ENCODE assay signal across 9 mouse cellular contexts in the genomic region with DNA sequence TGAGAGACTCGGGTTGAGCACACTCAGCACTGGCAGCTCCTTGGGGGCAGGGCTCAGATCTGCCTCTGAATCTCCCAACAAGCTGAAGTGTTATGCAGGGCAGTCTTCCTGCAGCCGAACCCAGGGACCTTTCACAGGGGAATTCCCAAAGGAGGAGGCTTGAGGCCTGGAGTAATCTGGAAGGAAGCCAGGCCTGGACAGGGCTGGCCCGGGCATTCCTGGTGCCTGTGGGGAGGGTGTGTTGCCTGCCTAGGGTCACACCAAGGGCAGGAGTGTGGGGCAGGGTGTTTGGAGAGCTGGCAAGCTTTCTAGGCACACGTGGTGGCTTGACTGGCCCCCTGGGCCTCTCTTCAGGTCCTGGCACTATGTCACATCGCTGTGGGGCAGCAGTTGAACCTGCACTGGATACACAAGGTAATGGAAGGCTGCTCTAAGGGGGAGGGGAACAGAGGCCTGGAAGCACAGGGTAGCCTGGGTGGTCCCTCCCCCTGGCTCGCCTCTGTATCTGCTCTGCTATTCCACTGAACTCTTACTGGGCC. TPM values are rescaled to one million over a fixed set of nuclear protein-coding genes. Genes with fewer than 3 reads are reported as not detected.
DNase-seq lines count a peak whose midpoint lies in the region; ATAC-seq and TF ChIP-seq lines count a peak whose summit lies in the region.
"Had no signal": no experiment of that assay in that cellular context is flagged by ENCODE, and none has a peak within 500 bp of the region (broad histone marks: within the 10 kb centered on the region; RNA-seq: fewer than 3 reads in every experiment).

No protein-coding gene starts in this region.

- intact Hi-C loops in left cerebral cortex, adult 2 months (cut with DNase I): no loop called here

- peaks cover 26% of the 10 kb centered on the region for H3K4me1 ChIP-seq in forebrain, embryonic 12.5 days
- peaks cover 2% of the 10 kb centered on the region; the same call in 1 of the 2 replicates for H3K4me1 ChIP-seq in forebrain, embryonic 11.5 days (replicated peaks; ENCODE audit: control insufficient read depth, insufficient read depth, low read length)
- no peaks in the 10 kb centered on the region for H3K4me1 ChIP-seq in hindbrain, postnatal 0 days (ENCODE audit: insufficient read depth, low read length)
- H3K4me1 ChIP-seq in liver, embryonic 16.5 days (ENCODE audit: control insufficient read depth, low read depth, low read length): no peaks in the 10 kb centered on the region

- H3K9me3 ChIP-seq in forebrain, embryonic 12.5 days: no peaks in the 10 kb centered on the region
- H3K9me3 ChIP-seq in forebrain, embryonic 11.5 days (ENCODE audit: control insufficient read depth, low read length): no peaks in the 10 kb centered on the region
- H3K9me3 ChIP-seq in hindbrain, postnatal 0 days (ENCODE audit: low read length): no peaks in the 10 kb centered on the region
- no peaks in the 10 kb centered on the region for H3K9me3 ChIP-seq in liver, embryonic 16.5 days (replicated peaks; ENCODE audit: control insufficient read depth, low read length)

- 0 out of 2 replicates have a peak overlapping the region, but pooled peaks have one; percentile 17 for H3K9ac ChIP-seq in forebrain, embryonic 12.5 days
- H3K9ac ChIP-seq in forebrain, embryonic 11.5 days (ENCODE audit: low read length): no peak overlapping the region; the same call in 1 of the 2 replicates
- H3K9ac ChIP-seq in hindbrain, postnatal 0 days (replicated peaks; ENCODE audit: low read length): no peak overlapping the region
- H3K9ac ChIP-seq in liver, embryonic 16.5 days (ENCODE audit: low read depth, low read length): no peak overlapping the region

- no peak; the same call in 1 of the 2 replicates for ATAC-seq in forebrain, embryonic 12.5 days (ENCODE audit: low FRiP score)
- ATAC-seq in forebrain, embryonic 11.5 days (replicated peaks; ENCODE audit: low FRiP score): no peak
- ATAC-seq in hindbrain, postnatal 0 days: no peak
- peak; percentile 39; the same call in 1 of the 2 replicates for ATAC-seq in liver, embryonic 16.5 days (ENCODE audit: low read depth)

- H3K4me2 ChIP-seq in forebrain, embryonic 12.5 days: no peak overlapping the region
- H3K4me2 ChIP-seq in forebrain, embryonic 11.5 days (ENCODE audit: low read depth, low read length, severe bottlenecking): no peak overlapping the region
- H3K4me2 ChIP-seq in hindbrain, postnatal 0 days (ENCODE audit: low read depth, low read length): no peak overlapping the region
- H3K4me2 ChIP-seq in liver, embryonic 16.5 days (ENCODE audit: low read depth, low read length): no peak overlapping the region

- no peak overlapping the region for H3K27ac ChIP-seq in forebrain, embryonic 12.5 days
- no peak overlapping the region for H3K27ac ChIP-seq in forebrain, embryonic 11.5 days (ENCODE audit: low read depth, low read length)
- no peak overlapping the region for H3K27ac ChIP-seq in hindbrain, postnatal 0 days
- H3K27ac ChIP-seq in liver, embryonic 16.5 days (ENCODE audit: low read length): no peak overlapping the region
- no peak overlapping the region for H3K27ac ChIP-seq in left cerebral cortex, adult 2 months

- no peak for TF ChIP-seq CTCF in hindbrain, postnatal 0 days (IDR thresholded peaks at IDR 0.05; ENCODE audit: low read depth)
- TF ChIP-seq CTCF in left cerebral cortex, adult 2 months (IDR thresholded peaks at IDR 0.05): no peak

- H3K4me3 ChIP-seq in forebrain, embryonic 12.5 days (replicated peaks): no peak overlapping the region
- H3K4me3 ChIP-seq in forebrain, embryonic 11.5 days (ENCODE audit: low read depth, low read length): no peak overlapping the region
- H3K4me3 ChIP-seq in hindbrain, postnatal 0 days (ENCODE audit: low read length): no peak overlapping the region
- no peak overlapping the region for H3K4me3 ChIP-seq in liver, embryonic 16.5 days (ENCODE audit: low read depth, low read length)
- no peak overlapping the region for H3K4me3 ChIP-seq in left cerebral cortex, adult 2 months

- no peak for DNase-seq in forebrain, embryonic 11.5 days (ENCODE audit: low spot score)
- peak; percentile 37 for DNase-seq in gastrocnemius, postnatal 10 days
- peak; percentile 41 for DNase-seq in hindbrain, postnatal 0 days (ENCODE audit: low spot score)
- DNase-seq in urinary bladder, adult 2 months (ENCODE audit: low spot score): peak; percentile 41
- no peak for DNase-seq in right cerebral cortex, adult 18-20 months
- no peak for DNase-seq in left cerebral cortex, adult 2 months (ENCODE audit: extremely low spot score in 1 of 2, low spot score in 2 of 2)

- H3K36me3 ChIP-seq in forebrain, embryonic 12.5 days (replicated peaks): 0 out of 2 replicates have a peak, but pooled peaks cover 10% of the 10 kb centered on the region
- H3K36me3 ChIP-seq in forebrain, embryonic 11.5 days (ENCODE audit: control insufficient read depth, insufficient read depth, low read length): no peaks in the 10 kb centered on the region
- no peaks in the 10 kb centered on the region for H3K36me3 ChIP-seq in hindbrain, postnatal 0 days (ENCODE audit: insufficient read depth, low read length)
- H3K36me3 ChIP-seq in liver, embryonic 16.5 days (ENCODE audit: control insufficient read depth, insufficient read depth): no peaks in the 10 kb centered on the region

- no peaks in the 10 kb centered on the region for H3K27me3 ChIP-seq in forebrain, embryonic 12.5 days
- H3K27me3 ChIP-seq in forebrain, embryonic 11.5 days (ENCODE audit: control insufficient read depth, insufficient read depth, low read length): no peaks in the 10 kb centered on the region
- no peaks in the 10 kb centered on the region for H3K27me3 ChIP-seq in hindbrain, postnatal 0 days (ENCODE audit: insufficient read depth, low read length)
- no peaks in the 10 kb centered on the region for H3K27me3 ChIP-seq in liver, embryonic 16.5 days (ENCODE audit: control insufficient read depth, insufficient read depth, low read depth, low read length)

- 35% methylated on average over 6 of the region's 6 CpGs for WGBS in forebrain, embryonic 12.5 days
- WGBS in forebrain, embryonic 11.5 days: 33% methylated on average over 6 of the region's 6 CpGs
- WGBS in hindbrain, postnatal 0 days: 13% methylated on average over 6 of the region's 6 CpGs
- 42% methylated on average over 6 of the region's 6 CpGs for WGBS in liver, embryonic 16.5 days (ENCODE audit: insufficient replicate concordance)

RNA-seq across cellular contexts. Expression of a gene that starts 24.2 kb away (rescaled TPM):
- polyA plus RNA-seq in forebrain, embryonic 12.5 days (2016; fragmentation: Nextera tagmentation; extraction: Ambion mirVana): 5.6 and 6.8 TPM in 2 replicates
- polyA plus RNA-seq in forebrain, embryonic 11.5 days (2014; fragmentation: Nextera tagmentation; extraction: Ambion mirVana): 4.7 and 5.5 TPM in 2 replicates
- total RNA-seq in gastrocnemius, postnatal 10 days (2021): under 1 TPM; 0.14 to 0.38 TPM
- 2.3 and 3.3 TPM in 2 replicates for total RNA-seq in hindbrain, postnatal 0 days (2014; rRNA removed)
- 2.3 TPM in 2 replicates for polyA plus RNA-seq in hindbrain, postnatal 0 days (2015; fragmentation: Nextera tagmentation; extraction: Ambion mirVana)
- 0.15 TPM in 1 of 2 replicates, not detected in the other for polyA plus RNA-seq in liver, embryonic 16.5 days (2015; fragmentation: Nextera tagmentation; extraction: Ambion mirVana)
- polyA plus RNA-seq in urinary bladder, adult 2 months (2012; rRNA removed): 0.81 and 1.5 TPM in 2 replicates
- total RNA-seq in left cerebral cortex, adult 2 months (2021): 1 to 10 TPM; 2.3 to 2.7 TPM
- polyA plus RNA-seq: C2C12 had no signal

RNA-seq across cellular contexts. Expression of a gene that starts 41.9 kb away (rescaled TPM):
- polyA plus RNA-seq in forebrain, embryonic 12.5 days (2016; fragmentation: Nextera tagmentation; extraction: Ambion mirVana): 597 and 603 TPM in 2 replicates
- polyA plus RNA-seq in forebrain, embryonic 11.5 days (2014; fragmentation: Nextera tagmentation; extraction: Ambion mirVana): 699 and 715 TPM in 2 replicates
- 100 to 1,000 TPM; 362 to 382 TPM for total RNA-seq in gastrocnemius, postnatal 10 days (2021)
- total RNA-seq in hindbrain, postnatal 0 days (2014; rRNA removed): 526 and 754 TPM in 2 replicates
- polyA plus RNA-seq in hindbrain, postnatal 0 days (2015; fragmentation: Nextera tagmentation; extraction: Ambion mirVana): 456 and 459 TPM in 2 replicates
- 400 and 448 TPM in 2 replicates for polyA plus RNA-seq in liver, embryonic 16.5 days (2015; fragmentation: Nextera tagmentation; extraction: Ambion mirVana)
- 1,354 and 1,732 TPM in 2 replicates for polyA plus RNA-seq in urinary bladder, adult 2 months (2012; rRNA removed)
- total RNA-seq in left cerebral cortex, adult 2 months (2021): 100 to 1,000 TPM; 223 to 241 TPM

Comparison
In these comparisons a context has a peak if more than half of its experiments do, and no peak if none do; other contexts are left out.
1. DNase-seq: peak in gastrocnemius, postnatal 10 days (single experiment), hindbrain, postnatal 0 days (single experiment) and urinary bladder, adult 2 months (single experiment); none in forebrain, embryonic 11.5 days (single experiment), right cerebral cortex, adult 18-20 months (single experiment) and left cerebral cortex, adult 2 months (0 of 2).